In genomic region chr10:40450171-40450570, GRCm38 (mm10) we compare ENCODE assay signal across 17 mouse cellular contexts.
"Had no signal": no experiment of that assay in that cellular context is flagged by ENCODE, and none has a peak within 500 bp of the region (broad histone marks: within the 10 kb centered on the region; RNA-seq: fewer than 3 reads in every experiment).

No protein-coding gene starts in this region.

- DNase-seq: liver, embryonic 13.5 days; liver, postnatal 0 days; lung, embryonic 14.5 days; lung, postnatal 10 days; lung, postnatal 4 days; retina, postnatal 1 day; right cerebral cortex, adult 18-20 months; right cerebral cortex, postnatal 25 days; right cerebral cortex, postnatal 4 days; spleen, adult 18-20 months had no signal

- H3K4me2 ChIP-seq: liver, embryonic 13.5 days; liver, embryonic 15.5 days; lung, embryonic 14.5 days; midbrain, embryonic 13.5 days; midbrain, embryonic 15.5 days; neural tube, embryonic 13.5 days; neural tube, embryonic 15.5 days had no signal

- H3K9ac ChIP-seq: liver, embryonic 13.5 days; liver, embryonic 15.5 days; liver, postnatal 0 days; lung, embryonic 14.5 days; midbrain, embryonic 13.5 days; midbrain, embryonic 15.5 days; neural tube, embryonic 13.5 days; neural tube, embryonic 15.5 days had no signal

- H3K4me3 ChIP-seq: liver, embryonic 13.5 days; liver, embryonic 15.5 days; midbrain, embryonic 10.5 days; midbrain, embryonic 13.5 days; midbrain, embryonic 15.5 days; myocyte; neural tube, embryonic 13.5 days; neural tube, embryonic 15.5 days had no signal

- H3K27ac ChIP-seq: liver, embryonic 13.5 days; liver, embryonic 15.5 days; midbrain, embryonic 10.5 days; midbrain, embryonic 13.5 days; midbrain, embryonic 15.5 days; neural tube, embryonic 13.5 days; neural tube, embryonic 15.5 days had no signal

- H3K9me3 ChIP-seq: liver, embryonic 13.5 days; liver, embryonic 15.5 days; midbrain, embryonic 10.5 days; midbrain, embryonic 13.5 days; midbrain, embryonic 15.5 days; neural tube, embryonic 13.5 days; neural tube, embryonic 15.5 days had no signal

- H3K27me3 ChIP-seq: liver, embryonic 13.5 days; liver, embryonic 15.5 days; midbrain, embryonic 13.5 days; midbrain, embryonic 15.5 days; neural tube, embryonic 13.5 days; neural tube, embryonic 15.5 days had no signal

- H3K36me3 ChIP-seq: liver, embryonic 13.5 days; liver, embryonic 15.5 days; midbrain, embryonic 10.5 days; midbrain, embryonic 13.5 days; midbrain, embryonic 15.5 days; neural tube, embryonic 13.5 days; neural tube, embryonic 15.5 days had no signal

- ATAC-seq: liver, postnatal 0 days; midbrain, embryonic 13.5 days; midbrain, embryonic 15.5 days had no signal
